Comparison of ENCODE assay signal across 20 mouse cellular contexts in genomic region chr1:169842490-169842889, GRCm38 (mm10).
"Had no signal": no experiment of that assay in that cellular context is flagged by ENCODE, and none has a peak within 500 bp of the region (broad histone marks: within the 10 kb centered on the region; RNA-seq: fewer than 3 reads in every experiment).

No protein-coding gene starts in this region.

- H3K4me2 ChIP-seq: limb, embryonic 13.5 days; liver, embryonic 12.5 days; liver, embryonic 15.5 days; lung, embryonic 15.5 days; midbrain, embryonic 13.5 days had no signal

- DNase-seq: kidney, postnatal 10 days; kidney, postnatal 36 days; layer of hippocampus, postnatal 36 days; liver; lung, adult 18-20 months; lung, postnatal 10 days; lung, postnatal 36 days; thymus, adult 2 months; thymus, postnatal 14 days; thymus, postnatal 4 days had no signal

- H3K27me3 ChIP-seq: limb, embryonic 13.5 days; liver, embryonic 12.5 days; liver, embryonic 15.5 days; lung, embryonic 15.5 days; megakaryocyte, embryonic 14.5 days; midbrain, embryonic 13.5 days had no signal

- ATAC-seq: liver, embryonic 12.5 days; midbrain, embryonic 13.5 days; midbrain, embryonic 16.5 days had no signal

- H3K27ac ChIP-seq: limb, embryonic 10.5 days; limb, embryonic 13.5 days; liver, embryonic 12.5 days; liver, embryonic 15.5 days; lung, embryonic 15.5 days; midbrain, embryonic 10.5 days; midbrain, embryonic 13.5 days; stomach, postnatal 0 days had no signal

- H3K4me3 ChIP-seq: limb, embryonic 10.5 days; limb, embryonic 13.5 days; liver, embryonic 12.5 days; liver, embryonic 15.5 days; lung, embryonic 15.5 days; megakaryocyte, embryonic 14.5 days; midbrain, embryonic 10.5 days; midbrain, embryonic 13.5 days had no signal

- H3K36me3 ChIP-seq: limb, embryonic 10.5 days; limb, embryonic 13.5 days; liver, embryonic 12.5 days; liver, embryonic 15.5 days; lung, embryonic 15.5 days; midbrain, embryonic 10.5 days; midbrain, embryonic 13.5 days had no signal
